Mouse (Mus musculus) CD4-positive, CD25-positive, alpha-beta regulatory T cell, adult 2 months (primary cell): ENCODE results near the gene Cox5a.
A peak's percentile ranks its signal among the peaks of the same experiment; 100 is the strongest.

Experiments used
- DNase-seq: peaks from one replicate; pipeline ENCODE4 v3.0.0-alpha.2; 2012; ENCODE audit warnings: low read depth, low spot score

Cox5a gene

GRCm38 (mm10) chr9:57521056-57521911 is at the start of gene Cox5a:
Gene Cox5a (plus strand): TSS chr9:57521274.
- DNase-seq, result peak; percentile 95

GRCm38 (mm10) chr9:57485774-57486173 is 35.3 kb upstream of the Cox5a start:
- peak; percentile 88 for DNase-seq

GRCm38 (mm10) chr9:57487807-57488206 is 33.3 kb upstream of the Cox5a start:
- no peak for DNase-seq

GRCm38 (mm10) chr9:57493532-57493931 is 27.5 kb upstream of the Cox5a start:
- no peak for DNase-seq

DNA sequence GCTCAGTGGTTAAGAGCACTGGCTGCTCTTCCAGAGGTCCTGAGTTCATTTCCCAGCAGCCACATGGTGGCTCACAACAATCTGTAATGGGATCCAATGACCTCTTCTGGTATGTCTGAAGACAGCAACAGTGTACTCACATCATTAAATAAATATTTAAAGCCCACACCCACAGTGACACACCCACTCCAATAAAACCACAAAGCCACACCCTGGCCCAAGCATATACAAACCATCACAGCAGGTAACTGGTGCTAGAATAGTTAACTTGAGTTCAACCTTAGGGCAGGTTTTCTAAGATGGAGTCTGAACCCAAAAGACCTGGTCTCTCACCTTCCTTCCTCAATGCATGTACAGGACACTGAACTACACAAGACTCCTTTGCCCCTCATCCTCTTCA is 26.1 kb upstream of the Cox5a start:
- DNase-seq, result no peak

DNA sequence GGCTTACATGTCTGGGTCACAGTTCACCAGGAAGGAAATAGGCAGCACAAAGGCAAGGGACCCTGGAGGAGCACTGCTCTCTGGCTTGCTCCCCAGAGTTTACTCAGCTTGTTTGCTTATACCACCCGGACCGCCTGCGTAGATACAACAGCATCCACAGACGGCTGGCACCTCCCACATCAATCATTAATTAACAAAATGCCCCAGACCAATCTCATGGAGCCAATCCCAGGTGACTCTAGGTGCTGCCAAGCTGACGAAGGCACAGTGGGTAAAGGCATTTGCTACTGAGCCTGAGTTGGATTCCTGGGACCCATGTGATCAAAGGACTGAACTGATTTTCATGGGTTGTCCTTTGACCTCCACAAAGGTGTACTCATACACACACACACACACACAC is 23.8 kb upstream of the Cox5a start:
- no peak for DNase-seq

GRCm38 (mm10) chr9:57498536-57498935 is 22.5 kb upstream of the Cox5a start:
- DNase-seq, result no peak

DNA sequence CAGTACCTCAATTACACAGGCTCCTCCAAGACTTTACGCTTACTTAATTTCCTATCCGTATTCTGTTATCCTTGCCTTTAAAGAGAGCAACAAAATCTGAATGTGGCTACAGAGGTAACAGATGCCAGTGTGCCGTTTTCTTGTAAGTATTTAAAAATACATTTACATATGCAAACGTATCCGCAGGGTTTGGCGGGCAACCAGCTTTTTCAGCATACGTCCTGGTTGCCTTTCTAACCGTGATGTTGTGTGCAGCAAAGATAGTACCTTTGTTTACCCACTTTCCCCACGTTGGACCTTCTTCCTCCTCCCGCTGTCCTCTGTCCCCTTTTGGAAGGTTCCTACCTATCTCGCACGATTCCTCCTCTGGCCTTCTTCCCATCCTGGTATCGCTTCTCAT is 19.6 kb upstream of the Cox5a start:
- no peak for DNase-seq

- no peak for DNase-seq
These were observed 19.2 kb upstream of the Cox5a start for GRCm38 (mm10) chr9:57501861-57502260.

DNA sequence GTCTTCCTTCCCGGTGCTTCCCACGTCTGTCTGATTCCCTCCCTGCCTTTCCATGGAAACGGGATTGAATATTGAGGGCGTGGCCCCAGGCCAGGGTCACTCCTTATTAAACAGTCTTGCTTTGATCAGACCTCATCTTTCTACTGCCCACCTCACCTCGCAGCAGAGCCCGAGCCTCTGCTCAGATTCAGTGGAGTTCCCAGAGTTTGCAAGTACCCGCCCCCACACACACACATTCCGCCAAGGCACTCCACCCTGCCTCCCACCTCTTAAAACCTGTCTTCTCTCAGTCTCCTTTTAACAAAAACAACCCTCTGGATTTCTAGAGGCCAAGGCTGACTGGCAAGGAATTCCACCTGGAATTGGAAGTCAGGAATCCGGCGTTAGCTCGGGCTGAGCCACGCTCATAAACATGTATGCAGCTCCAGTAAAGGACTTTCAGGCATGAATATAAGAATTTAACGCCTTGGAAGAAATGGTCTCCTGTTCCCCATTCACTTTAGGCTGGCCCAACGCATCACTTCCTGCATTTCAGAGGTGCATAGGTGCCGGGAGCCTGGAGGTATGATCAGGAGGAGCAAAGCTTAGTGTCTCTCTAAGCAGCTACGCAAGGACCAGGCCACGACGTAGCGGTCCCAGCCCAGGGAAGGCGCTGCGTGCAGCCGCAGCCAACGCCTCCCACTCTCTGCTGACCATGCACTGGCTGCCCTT is 18.0 kb upstream of the Cox5a start:
- DNase-seq, result no peak

GRCm38 (mm10) chr9:57503622-57504380 is 17.3 kb upstream of the Cox5a start, which contains the start of gene Rpp25:
Gene Rpp25 (plus strand): TSS chr9:57504026.
- DNase-seq, result peak; percentile 25

DNA sequence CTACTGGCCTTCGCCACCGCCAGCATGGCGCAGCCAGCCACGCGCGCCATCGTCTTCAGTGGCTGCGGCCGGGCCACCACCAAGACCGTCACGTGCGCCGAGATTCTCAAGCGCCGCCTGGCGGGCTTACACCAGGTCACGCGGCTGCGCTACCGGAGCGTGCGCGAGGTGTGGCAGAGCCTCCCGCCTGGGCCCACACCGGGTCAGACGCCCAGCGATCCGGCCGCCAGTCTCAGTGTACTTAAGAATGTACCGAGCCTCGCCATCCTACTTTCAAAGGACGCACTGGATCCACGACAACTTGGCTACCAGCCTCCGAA is 16.7 kb upstream of the Cox5a start:
- peak; percentile 71 for DNase-seq

GRCm38 (mm10) chr9:57504891-57505290 is 16.2 kb upstream of the Cox5a start:
- DNase-seq, result no peak

GRCm38 (mm10) chr9:57505700-57506099 is 15.4 kb upstream of the Cox5a start:
- no peak for DNase-seq

GRCm38 (mm10) chr9:57510577-57510976 is 10.5 kb upstream of the Cox5a start:
- DNase-seq, result no peak

DNA sequence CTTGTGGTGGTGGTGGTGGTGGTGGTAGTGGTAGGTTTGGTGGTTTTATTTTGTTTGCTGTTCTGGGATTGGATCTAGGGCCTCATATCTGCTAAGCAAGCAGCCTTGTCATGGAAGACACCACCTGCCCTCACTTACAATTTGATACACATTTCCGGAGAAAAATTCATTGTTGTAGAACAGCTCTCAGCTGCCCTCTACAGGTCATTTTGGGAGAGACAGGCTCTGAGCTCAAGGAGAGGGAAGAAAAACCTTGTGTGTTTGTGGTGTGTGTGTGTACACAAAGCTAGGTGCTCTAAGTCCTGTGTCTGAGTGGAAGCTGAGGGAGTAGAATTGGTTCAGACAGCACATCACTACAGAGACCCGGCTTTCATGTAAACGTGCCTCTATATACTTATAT is 4.0 kb upstream of the Cox5a start:
- peak; percentile 87 for DNase-seq

DNA sequence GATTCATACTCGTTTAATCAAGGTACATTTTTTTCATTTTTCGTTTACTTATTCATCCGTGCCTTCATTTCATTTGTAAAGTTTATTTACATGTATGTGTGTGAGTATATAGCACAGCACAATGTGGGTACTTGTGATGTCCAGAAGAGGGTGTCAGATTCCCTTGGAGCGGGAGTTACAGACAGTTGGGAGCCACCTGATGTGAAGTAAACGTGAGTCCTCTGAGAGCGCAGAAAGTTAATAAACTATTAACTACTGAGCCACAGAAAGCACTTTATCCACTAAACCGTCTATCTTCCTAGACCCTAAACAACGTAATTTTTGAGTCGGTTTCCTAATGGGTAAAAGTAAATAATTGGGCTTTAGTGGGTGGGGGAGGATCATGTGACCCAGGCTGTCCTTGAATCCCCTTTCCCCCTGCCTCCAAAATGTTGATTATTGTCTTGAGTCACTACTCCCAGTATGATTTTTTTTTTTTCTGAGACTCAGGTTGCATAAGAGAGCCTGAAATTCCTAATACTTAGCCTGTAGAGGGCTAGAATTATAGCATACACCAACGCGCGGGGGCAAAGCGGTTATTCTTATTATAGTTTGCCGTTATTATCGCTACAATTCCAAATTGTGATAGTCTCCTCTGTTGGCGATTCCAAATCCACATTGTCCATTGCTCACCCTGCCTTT is 559 bp upstream of the Cox5a start:
- DNase-seq, result no peak

- DNase-seq, result no peak
These were observed 1.2 kb downstream of the Cox5a start for GRCm38 (mm10) chr9:57522114-57522860.

DNA sequence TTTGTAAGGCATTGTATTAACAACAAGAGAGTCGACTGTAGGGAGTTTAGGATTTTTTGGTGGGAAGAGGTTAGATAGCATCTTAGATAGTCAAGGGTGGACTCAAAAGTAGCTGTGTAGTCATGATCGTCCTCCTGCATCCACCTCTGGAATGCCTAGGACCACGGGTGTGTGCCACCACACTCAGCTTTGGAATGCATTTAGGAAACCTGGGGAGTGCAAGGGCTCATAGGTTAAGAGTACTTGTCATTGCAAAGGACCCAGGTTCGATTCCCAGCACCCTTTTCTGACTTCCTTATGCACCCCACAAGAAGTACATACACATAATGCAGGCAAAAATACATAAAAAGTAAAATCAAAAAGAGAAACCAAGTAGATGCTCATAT is 1.8 kb downstream of the Cox5a start:
- no peak for DNase-seq

DNA sequence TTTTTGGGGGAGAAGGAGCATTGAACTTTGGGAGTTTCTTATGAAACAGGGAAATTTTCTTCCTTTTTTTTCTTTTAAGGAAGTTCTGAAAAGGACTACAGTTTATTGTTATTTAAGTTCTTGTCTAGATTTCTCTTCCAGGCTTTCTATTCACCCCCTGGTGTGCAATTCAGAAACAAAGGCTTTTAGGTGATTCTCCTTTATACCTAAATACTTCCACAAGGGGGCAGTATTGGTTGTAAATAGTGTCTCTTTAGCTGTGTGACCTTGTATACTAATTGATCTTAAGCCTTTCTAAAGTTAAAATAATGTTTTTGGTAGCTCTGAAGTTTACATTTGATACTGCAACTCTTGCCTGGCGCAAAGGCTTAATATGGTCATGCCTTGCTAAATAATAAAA is 2.7 kb downstream of the Cox5a start:
- peak; percentile 78 for DNase-seq

- no peak for DNase-seq
These were observed 3.4 kb downstream of the Cox5a start for GRCm38 (mm10) chr9:57524439-57524838.
